Comparison of ENCODE assay signal across 9 mouse cellular contexts in genomic region chr13:101545344-101546181, GRCm38 (mm10).
DNase-seq lines count a peak whose midpoint lies in the region; ATAC-seq lines count a peak whose summit lies in the region.
"Had no signal": no experiment of that assay in that cellular context is flagged by ENCODE, and none has a peak within 500 bp of the region (broad histone marks: within the 10 kb centered on the region; RNA-seq: fewer than 3 reads in every experiment).

No protein-coding gene starts in this region.

- H3K4me1 ChIP-seq in hindbrain, embryonic 15.5 days (replicated peaks) = 0 out of 2 replicates have a peak, but pooled peaks cover 3% of the 10 kb centered on the region
- H3K4me1 ChIP-seq in hindbrain, embryonic 12.5 days = peaks cover 11% of the 10 kb centered on the region
- no peaks in the 10 kb centered on the region for H3K4me1 ChIP-seq in intestine, embryonic 16.5 days (ENCODE audit: control insufficient read depth, insufficient read depth, low read length)
- peaks cover 7% of the 10 kb centered on the region for H3K4me1 ChIP-seq in stomach, embryonic 16.5 days (ENCODE audit: control insufficient read depth, insufficient read depth, low read length)

- H3K9ac ChIP-seq in hindbrain, embryonic 15.5 days = 0 out of 2 replicates have a peak overlapping the region, but pooled peaks have one; percentile 3
- H3K9ac ChIP-seq in hindbrain, embryonic 12.5 days = no peak overlapping the region
- H3K9ac ChIP-seq in intestine, embryonic 16.5 days (ENCODE audit: low read depth, low read length) = no peak overlapping the region
- H3K9ac ChIP-seq in stomach, embryonic 16.5 days (ENCODE audit: low read length) = no peak overlapping the region
- H3K9ac ChIP-seq: heart, embryonic 15.5 days had no signal

- 38% methylated on average over 6 of the region's 6 CpGs for WGBS in hindbrain, embryonic 15.5 days
- WGBS in hindbrain, embryonic 12.5 days = 27% methylated on average over 6 of the region's 6 CpGs
- WGBS in intestine, embryonic 16.5 days = 56% methylated on average over 6 of the region's 6 CpGs
- WGBS in stomach, embryonic 16.5 days = 43% methylated on average over 6 of the region's 6 CpGs

- no peak overlapping the region for H3K4me3 ChIP-seq in hindbrain, embryonic 15.5 days
- H3K4me3 ChIP-seq in hindbrain, embryonic 12.5 days = no peak overlapping the region
- H3K4me3 ChIP-seq in intestine, embryonic 16.5 days (ENCODE audit: low read length) = no peak overlapping the region
- no peak overlapping the region for H3K4me3 ChIP-seq in stomach, embryonic 16.5 days (replicated peaks; ENCODE audit: low read length)
- H3K4me3 ChIP-seq: heart, embryonic 15.5 days had no signal

- peak; percentile 83 for DNase-seq in c-Kit-positive CD71-positive TER-119-negative erythroid progenitor cells, embryonic 14.5 days (ENCODE audit: low read depth)
- no peak for DNase-seq in ovary, adult 18-20 months (ENCODE audit: low spot score)
- DNase-seq in left cerebral cortex, adult 11 months (ENCODE audit: low spot score) = no peak

- no peak overlapping the region for H3K27ac ChIP-seq in hindbrain, embryonic 15.5 days (replicated peaks)
- H3K27ac ChIP-seq in hindbrain, embryonic 12.5 days = no peak overlapping the region
- no peak overlapping the region for H3K27ac ChIP-seq in intestine, embryonic 16.5 days (ENCODE audit: low read length)
- no peak overlapping the region; the same call in 1 of the 2 replicates for H3K27ac ChIP-seq in stomach, embryonic 16.5 days (ENCODE audit: low read length)
- H3K27ac ChIP-seq: heart, embryonic 15.5 days had no signal

- H3K36me3 ChIP-seq in hindbrain, embryonic 15.5 days = no peaks in the 10 kb centered on the region
- no peaks in the 10 kb centered on the region for H3K36me3 ChIP-seq in hindbrain, embryonic 12.5 days
- H3K36me3 ChIP-seq in intestine, embryonic 16.5 days (ENCODE audit: control insufficient read depth, insufficient read depth, low read length) = no peaks in the 10 kb centered on the region
- H3K36me3 ChIP-seq in stomach, embryonic 16.5 days (ENCODE audit: control insufficient read depth, insufficient read depth, low read length) = no peaks in the 10 kb centered on the region
- H3K36me3 ChIP-seq: heart, embryonic 15.5 days had no signal

- no peak overlapping the region for H3K4me2 ChIP-seq in hindbrain, embryonic 15.5 days
- H3K4me2 ChIP-seq in hindbrain, embryonic 12.5 days (replicated peaks) = no peak overlapping the region
- H3K4me2 ChIP-seq in intestine, embryonic 16.5 days (ENCODE audit: low read depth, low read length) = no peak overlapping the region
- no peak overlapping the region for H3K4me2 ChIP-seq in stomach, embryonic 16.5 days (ENCODE audit: low read depth, low read length)
- H3K4me2 ChIP-seq: heart, embryonic 15.5 days had no signal

- H3K9me3 ChIP-seq in hindbrain, embryonic 15.5 days = no peaks in the 10 kb centered on the region
- no peaks in the 10 kb centered on the region for H3K9me3 ChIP-seq in hindbrain, embryonic 12.5 days (replicated peaks)
- H3K9me3 ChIP-seq in intestine, embryonic 16.5 days (ENCODE audit: control insufficient read depth, low read length) = no peaks in the 10 kb centered on the region
- H3K9me3 ChIP-seq in stomach, embryonic 16.5 days (replicated peaks; ENCODE audit: control insufficient read depth, low read length) = no peaks in the 10 kb centered on the region
- H3K9me3 ChIP-seq: heart, embryonic 15.5 days had no signal

- H3K27me3 ChIP-seq in hindbrain, embryonic 15.5 days = no peaks in the 10 kb centered on the region
- H3K27me3 ChIP-seq in hindbrain, embryonic 12.5 days = no peaks in the 10 kb centered on the region
- H3K27me3 ChIP-seq in intestine, embryonic 16.5 days (replicated peaks; ENCODE audit: control insufficient read depth, insufficient read depth, low read length) = no peaks in the 10 kb centered on the region
- H3K27me3 ChIP-seq in stomach, embryonic 16.5 days (ENCODE audit: control insufficient read depth, insufficient read depth, low read length) = no peaks in the 10 kb centered on the region
- H3K27me3 ChIP-seq: heart, embryonic 15.5 days had no signal

- no peak for ATAC-seq in hindbrain, embryonic 15.5 days (ENCODE audit: low FRiP score, low read depth)
- ATAC-seq in hindbrain, embryonic 12.5 days (ENCODE audit: low FRiP score) = no peak
- ATAC-seq in intestine, embryonic 16.5 days = peak; percentile 97
- ATAC-seq in stomach, embryonic 16.5 days (ENCODE audit: insufficient read depth, low FRiP score) = peak; percentile 81
- ATAC-seq in CD4-positive, CD25-positive, alpha-beta regulatory T cell, adult 4 months = no peak

Comparison
In these comparisons a context has a peak if more than half of its experiments do, and no peak if none do; other contexts are left out.
1. ATAC-seq: peak in intestine, embryonic 16.5 days (single experiment) and stomach, embryonic 16.5 days (single experiment); none in hindbrain, embryonic 15.5 days (single experiment), hindbrain, embryonic 12.5 days (single experiment) and CD4-positive, CD25-positive, alpha-beta regulatory T cell, adult 4 months (single experiment).